Mouse (Mus musculus) urinary bladder, adult 18-20 months (tissue): ENCODE measurements at regions not wholly inside any gene's neighbourhood (a gene's known extent, or its start where the extent isn't known, plus 50 kb on each side); places are given as distances from the start of the nearest gene placed in this dataset.

Experiments used
- DNase-seq, 2 experiments: peaks; one replicate each; pipeline ENCODE4 v3.0.0; 2022; ENCODE audit warnings: low spot score in 2 of 2, mixed read lengths in 2 of 2

DNA sequence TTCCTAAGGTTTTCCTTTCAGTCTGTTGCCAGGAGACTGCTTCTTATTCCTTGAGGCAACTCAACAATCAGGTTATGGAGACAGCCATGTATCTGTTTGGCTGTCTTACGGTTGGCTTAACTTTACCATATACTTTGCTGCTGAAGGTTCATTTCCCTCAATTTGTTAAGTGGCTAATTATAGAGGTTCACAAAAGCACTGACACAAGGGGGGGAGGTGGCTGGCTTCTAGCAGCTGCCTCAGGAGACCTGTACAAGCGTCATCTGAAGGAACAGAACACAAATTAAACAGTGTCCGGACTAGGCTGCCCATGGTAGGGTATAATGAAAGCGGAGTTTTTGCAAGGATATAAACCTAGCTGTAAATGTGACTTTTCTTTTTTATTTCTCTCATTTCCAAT lies 305.0 kb upstream of the Rnf219 start:
- no peak for DNase-seq

DNA sequence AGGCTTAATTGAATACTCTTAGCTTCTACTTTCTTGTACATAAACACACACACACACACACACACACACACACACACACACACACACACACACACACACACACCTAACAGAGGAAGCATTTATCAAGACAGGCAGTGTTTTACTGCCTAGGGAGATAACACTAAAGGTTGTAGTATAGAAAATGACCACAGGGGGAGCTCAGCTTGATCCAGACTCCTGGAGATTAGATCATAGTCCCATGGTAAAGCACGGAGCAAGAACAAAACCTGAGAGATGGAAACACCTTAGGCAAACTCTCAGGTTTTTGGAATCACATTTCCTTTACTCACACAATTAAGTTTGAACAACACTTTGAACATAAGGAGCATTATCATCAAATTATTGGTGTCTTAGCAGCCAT lies 302.5 kb upstream of the Rnf219 start:
- DNase-seq, result no peak

DNA sequence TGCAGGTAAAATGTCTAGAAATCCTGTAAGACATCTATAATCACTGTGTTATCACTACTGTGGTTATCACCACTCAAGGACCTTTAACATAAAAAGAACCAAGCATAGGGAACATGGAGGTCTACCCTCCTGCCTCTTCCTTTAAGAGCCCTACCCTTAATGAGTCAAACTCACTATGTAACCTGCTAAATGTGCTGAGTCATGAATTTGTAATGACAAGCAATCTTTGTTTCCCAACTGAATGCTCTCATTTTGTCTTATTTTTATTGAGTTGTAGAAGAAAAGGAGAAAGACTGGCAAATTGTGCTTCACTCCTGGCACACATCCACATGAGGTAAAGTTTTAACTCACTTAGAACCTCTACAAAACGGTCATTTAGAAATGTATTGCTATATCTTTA lies 301.8 kb upstream of the Rnf219 start:
- DNase-seq, result no peak

DNA sequence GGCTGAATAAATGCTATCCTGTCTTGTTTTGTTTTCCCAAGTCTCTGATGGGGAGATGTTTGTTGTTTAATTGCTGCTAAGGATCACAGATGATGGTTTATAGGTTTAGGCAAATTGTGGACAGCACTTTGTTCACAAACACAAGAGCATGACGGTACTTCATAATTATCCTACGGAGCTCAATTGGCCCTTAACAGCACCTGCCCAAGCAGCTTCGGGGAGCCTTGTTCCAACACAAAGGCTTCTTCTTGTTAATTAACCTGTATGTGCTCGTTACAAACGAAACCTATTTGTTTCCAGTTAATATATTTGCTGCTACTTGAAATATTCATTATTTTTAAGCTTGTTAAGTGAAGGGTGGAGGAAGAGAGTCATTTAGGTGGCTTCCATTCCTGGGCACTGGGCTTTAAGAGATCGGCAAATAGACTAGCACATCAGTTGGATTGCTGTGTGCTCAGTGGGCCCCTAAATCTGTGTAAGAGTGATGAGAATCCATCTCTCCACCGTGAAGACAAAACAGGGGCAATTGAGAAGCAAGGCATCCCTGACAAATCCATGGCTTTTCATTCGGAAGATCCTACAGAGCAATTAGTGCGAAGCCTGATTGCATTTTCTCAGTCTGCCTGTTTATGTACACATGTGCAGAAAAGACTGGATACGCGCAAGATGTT lies 299.6 kb upstream of the Rnf219 start:
- no peak for DNase-seq

DNA sequence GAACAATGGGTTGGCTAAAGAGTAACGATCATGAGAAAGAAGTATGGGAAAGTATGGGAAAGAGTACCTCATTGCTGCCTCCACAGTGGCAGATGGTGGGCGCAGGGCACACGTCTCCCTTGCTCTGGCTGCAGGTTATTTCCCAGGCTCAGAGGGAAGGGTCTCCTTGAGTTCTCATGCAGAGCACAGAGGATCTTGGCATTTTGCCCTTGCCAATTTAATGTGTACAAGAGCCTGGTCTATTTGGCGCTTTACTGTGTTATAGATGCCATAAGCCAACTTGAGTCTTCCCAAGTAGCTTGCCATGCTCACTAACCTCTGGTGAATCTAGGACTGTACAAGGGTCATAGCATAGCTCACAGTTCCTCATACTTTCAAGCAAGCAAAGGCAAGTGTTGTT lies 296.7 kb upstream of the Rnf219 start:
- DNase-seq, result no peak

DNA sequence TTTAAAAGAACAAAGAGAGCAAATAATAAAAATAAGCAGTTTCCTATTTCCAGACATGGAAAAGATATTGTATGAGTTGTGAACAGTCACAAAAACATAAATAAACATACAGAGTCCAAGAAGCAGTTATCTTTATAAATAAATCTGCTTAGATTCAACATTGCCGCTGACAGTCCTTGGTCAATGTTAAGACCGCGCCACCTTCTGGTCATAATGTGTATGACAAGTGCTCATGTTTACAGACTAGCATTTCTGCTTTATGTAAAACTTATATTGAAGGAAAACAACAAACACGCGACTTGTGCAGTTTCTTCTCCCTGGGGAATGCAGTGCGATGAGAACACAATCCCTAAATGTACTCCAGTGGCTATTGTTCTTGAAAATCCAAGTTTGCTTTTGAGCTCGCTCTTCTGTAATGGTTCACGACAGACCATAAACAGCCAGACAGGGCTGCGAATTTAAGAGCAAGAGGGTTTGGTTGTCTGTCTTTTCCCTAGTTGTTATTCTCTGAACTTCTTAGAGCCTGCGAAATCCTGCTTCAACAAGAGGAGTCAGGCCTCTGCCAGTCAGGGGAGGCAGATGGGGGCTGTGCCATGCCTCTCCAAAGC lies 291.6 kb upstream of the Rnf219 start:
- peak; percentile 13 to 39 for DNase-seq

DNA sequence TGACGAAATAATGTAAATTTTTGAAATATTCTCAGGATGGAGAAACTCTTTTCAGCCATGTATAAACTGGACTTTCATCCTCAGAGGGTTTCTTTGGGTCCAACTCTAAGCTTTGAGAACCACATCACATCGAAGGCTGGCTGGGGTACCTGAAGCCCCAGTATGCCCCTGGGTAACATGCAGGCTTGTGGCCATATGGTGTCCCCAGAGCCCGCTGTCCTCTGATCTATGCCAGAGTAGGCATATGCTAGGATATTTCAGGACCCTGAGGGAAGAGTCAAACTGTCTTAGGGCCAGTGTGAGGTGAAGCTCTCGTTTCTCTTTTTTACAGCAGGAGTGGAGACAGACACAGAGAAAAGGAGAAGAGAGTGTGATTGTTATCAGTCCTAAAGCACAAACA lies 289.6 kb upstream of the Rnf219 start:
- DNase-seq, result no peak

DNA sequence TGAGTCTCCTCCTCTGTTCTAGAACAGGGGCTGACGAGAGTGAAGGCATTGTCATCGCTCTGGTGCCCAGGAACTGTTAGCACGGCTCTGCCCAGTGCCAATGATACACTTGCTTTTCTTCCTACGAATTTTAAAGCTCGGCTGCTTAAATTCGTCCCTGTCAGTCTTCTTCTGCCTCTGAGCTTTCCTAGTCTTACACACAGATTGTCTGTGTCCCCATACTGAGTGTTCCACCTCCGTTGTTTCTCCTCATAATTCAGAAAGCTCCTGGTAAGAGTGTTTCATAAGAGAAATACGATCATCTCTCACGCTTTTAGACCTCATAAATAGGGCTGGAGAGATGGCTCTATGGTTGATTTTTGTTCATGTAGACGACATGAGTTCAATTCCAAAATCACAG lies 282.9 kb upstream of the Rnf219 start:
- no peak for DNase-seq

DNA sequence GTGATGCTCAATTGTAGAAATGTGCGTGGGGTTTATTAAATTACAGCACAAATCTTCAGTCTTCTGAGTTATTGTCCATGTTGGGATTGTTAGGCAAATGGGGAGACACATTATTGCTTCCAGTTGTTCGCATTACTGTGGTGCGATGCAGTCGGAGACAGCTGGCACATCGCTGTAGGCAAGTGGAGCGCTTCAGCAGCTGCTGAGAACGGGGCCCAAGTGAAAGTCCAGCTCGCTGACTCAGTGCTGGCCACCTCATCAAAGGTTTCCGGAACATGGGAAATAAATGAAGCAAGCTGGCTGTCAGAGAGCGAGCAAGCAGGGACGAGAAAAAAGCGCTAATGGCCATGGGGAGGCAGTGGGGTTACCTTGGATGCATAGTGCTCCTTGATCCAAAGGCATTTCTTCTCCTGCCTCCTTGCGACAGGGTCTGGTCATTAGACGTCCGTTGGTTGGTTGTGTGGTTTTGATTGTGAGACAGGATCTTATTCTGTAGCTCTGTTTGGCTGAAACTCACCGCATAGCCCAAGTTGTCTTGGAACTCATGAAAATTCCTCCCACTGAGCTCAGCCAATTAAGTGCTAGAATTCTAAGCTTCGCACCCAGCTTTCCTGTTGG lies 274.0 kb upstream of the Rnf219 start:
- DNase-seq, result no peak

DNA sequence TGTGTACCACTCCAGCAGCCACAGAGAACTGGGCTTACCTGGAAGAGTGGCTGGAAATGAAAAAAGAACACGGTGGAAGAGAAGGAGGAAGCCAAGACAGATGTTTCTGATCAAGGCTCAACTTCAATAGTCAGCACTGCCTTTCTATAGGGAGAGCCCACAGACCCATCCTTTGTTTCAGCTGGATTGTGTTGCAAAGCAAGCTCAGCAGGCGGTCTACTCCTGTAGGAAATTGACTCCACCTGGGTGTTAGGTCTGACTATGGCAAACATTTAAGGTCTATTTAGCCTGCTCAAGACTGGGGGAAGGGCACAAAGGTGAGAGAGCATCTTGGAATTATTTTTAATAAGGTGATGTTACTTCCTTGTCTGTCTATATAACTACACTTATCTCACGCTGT lies 266.9 kb upstream of the Rnf219 start:
- no peak for DNase-seq

DNA sequence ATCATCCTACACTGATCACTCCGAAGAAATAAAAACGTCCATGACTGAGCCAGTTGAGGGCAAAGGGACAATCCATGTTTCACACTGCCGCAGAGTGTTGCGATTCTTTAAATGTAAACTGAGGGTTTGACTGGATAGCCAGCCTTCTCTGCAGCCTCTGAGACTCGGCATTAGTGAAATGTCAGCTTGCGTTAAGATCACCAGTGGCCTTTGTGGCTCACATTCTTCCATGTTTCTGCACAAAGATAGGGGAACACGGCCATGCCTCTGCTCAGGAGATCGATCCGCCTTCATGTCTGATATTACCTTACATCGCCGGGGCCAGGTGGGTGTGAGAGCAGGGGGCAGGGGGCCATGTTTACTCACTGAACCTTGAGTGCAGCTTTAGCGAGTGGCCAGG lies 262.6 kb upstream of the Rnf219 start:
- DNase-seq, result no peak

DNA sequence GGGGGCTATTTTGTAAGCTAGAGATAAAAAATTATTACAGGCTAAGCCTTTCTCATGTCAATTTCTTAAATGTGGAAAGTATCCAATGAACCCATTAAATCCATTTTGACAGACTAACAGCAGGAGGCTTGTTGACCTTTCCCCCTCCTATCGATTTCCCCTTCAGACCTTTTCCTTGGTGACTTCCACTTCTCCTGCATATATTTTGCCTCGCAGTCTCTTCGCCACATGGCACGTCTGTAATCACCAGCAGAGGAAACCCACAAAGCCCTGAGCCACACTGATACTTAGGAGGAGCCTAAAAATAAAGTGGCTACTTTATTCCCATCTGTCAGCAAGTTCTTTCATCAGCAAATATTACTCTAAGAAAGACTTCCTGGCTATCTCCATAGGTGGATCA lies 247.5 kb upstream of the Rnf219 start:
- DNase-seq, result no peak

DNA sequence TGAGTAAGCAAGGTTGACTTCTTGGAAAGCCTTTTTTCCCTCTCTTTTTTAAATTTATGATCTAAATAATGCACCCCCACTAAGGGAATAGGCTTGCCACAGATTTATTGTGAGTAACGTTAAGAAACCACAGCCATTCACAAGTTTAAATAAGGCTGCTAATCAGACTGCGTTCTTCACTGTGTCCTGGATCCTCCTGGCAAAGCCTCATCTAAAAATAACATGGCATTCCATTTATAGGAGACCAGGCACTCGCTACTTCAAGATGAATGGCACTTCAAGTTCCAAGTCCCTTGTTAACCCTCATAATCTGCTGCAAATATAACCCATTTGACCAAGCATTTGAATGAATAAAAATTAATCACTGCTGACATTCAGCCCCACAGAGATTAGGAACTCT lies 211.8 kb upstream of the Rnf219 start:
- no peak for DNase-seq

DNA sequence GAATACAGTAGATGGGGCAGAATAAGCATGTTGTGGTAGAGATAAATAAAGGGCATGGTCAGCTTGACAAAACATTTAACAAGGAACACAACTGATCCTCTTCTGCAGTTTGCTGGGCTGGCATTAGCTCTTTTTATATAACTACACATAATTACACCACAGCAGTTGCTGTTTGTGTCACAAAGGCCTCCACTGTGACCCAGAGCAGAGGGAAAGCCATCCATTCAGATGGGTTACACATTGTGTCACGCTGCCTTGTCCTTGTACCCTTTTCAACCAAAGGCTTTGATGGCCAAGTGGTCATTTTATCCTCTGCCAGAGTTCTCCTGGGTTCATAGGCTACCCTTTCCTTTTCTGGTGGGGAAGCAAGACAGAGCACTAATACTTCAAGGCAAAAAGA lies 209.6 kb upstream of the Rnf219 start:
- DNase-seq, result no peak

DNA sequence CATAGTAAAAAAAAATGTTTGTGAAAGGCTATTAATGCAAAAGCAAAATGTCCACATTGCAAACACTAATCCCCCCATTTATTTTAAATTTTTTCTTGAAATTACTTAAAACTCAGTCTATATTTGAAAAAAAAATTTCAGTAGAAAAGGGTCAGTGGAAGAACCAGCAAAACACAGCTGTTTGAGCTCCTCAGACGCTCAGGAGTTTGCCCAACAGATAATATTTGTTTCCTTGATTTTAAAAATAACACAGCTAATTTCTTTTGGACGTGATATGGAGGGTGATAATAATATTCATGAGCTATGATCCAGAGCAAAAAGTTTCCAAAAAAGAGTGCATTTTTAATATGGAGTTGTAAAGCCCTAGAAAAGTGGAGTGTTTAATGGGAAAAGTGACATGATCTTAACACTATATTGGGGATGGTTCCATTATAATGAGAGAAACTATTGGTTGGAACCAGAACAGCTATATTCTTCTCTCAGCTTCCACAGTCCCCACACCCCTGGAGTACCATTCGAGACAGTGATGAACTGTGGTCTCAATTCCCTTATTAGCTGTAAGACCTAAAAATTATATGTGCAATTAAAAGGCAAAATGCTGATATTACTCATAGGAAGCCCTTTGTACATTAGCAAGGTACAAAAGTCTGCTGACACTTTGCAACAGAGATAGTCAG lies 209.0 kb upstream of the Rnf219 start:
- no peak for DNase-seq

DNA sequence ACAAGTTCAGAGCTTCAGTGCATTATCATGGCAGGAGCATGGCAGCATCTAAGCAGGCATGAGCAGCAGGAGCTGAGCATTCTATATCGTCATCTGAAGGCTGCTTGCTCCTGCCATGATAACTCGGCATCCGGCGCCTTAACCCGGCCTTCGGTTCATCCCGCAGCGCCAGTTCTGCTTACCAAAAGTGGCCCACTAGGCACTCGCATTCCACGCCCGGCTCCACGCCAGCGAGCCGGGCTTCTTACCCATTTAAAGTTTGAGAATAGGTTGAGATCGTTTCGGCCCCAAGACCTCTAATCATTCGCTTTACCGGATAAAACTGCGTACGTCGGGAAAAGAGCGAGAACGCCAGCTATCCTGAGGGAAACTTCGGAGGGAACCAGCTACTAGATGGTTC lies 193.2 kb upstream of the Rnf219 start:
- DNase-seq, result peak; percentile 79 to 98

DNA sequence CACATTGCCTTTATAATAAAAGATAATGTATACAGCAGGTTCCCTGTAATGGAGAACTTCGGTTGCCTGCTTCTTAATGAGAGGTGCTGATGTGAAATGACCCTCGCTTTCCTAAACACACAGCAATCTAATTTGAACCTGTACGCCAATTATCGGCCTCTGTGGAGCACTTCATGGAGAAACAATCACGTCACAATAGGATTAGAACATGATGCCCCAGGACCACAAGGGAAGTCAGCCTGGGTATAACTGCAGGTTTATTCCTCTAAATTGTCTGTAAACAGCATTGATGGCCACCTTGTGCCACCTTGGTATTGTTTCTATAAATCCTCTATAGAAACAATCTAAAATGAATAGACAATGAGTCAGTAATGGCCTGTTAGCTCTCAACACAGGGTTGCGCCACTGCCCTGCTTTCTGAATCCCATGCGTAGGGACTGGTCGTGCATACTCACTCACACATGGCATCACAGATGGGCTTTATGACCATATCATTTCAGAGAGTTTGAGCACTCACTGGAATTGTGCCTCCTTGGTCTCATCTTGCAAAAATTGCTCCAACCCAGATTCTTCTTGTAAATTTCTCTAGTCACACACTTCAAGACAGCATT lies 179.9 kb upstream of the Rnf219 start:
- no peak for DNase-seq

DNA sequence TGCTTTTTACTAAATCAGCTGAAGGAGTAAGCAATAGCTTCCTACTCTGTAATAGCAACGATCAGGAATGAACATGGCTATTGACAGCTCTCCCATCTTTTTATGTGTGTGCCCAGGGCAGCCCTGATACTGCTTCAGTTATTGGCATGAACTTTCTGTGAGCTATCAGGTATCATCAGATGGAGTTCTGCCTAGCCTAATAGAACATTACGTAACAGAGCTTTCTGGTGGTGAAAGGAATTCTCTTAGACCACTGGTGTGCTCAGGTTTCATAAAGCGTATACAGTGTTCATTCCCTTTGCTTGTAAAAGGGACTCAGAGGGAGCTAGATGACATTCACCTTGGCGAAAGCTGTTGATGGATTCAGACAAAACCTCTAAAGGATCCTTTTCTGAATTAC lies 176.5 kb upstream of the Rnf219 start:
- DNase-seq, result no peak

DNA sequence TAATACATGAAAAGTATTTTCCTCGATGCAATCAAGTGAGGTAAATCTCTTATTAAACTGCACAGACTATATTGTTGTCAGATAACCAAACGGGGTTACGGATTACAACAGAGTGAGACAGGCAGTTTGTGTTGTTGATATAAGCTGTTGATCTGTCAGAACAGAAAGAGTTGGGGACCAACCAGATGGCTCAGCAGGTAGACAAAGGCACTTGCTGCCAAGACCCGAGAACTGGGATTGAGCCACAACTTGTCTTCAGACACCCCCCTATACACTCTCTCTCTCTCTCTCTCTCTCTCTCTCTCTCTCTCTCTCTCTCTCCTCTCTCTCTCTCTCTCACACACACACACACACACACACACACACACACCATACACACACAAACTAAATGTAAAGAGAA lies 172.7 kb upstream of the Rnf219 start:
- no peak for DNase-seq

DNA sequence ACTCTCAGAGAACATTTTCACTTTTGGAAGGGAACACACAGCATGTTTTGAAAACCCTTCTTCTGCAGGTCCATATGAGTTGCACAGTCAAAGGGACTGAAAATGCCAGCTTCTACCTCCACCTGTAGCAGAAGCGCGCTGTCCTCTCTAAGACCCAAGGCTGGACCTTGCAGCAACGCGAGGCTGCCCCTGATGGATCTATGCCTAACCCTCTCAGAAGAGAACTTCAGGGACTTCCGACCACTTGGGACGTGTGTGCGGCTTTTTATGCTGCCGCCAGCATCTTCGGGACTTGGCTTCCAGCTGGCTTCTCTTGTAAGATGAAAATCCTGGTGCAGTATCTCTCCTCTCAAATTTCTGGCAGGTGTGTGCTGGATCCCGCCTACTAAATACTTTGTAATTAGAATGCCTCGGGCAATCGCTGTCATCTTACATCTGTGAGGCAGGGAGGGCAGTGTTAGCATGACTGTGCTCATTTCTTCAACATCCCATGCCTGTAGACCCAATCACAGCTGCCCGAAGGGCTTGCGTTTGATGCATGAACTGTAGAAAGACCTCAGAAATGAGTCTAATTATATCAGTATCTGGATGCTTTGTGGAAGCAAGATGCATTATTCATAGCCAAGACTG lies 171.8 kb upstream of the Rnf219 start:
- no peak for DNase-seq

DNA sequence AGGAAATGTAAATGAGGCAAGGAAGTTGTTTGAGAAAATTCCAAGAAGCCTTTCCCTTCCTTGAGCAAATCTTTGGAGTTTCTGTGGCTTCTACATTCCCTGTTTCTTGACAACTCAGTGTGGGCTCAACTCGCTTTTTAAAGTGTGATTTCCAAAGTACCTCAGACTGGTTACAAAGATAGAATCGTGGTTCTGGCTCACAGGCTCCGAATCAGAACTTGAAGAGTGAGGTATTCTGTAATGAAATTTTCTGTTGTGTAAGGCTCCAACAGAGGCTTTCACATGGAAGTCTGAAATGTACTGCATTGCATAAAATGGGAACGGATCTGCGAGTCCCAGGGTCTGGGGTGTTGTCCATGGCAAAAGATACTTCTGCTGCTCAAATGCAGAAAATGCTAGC lies 170.2 kb upstream of the Rnf219 start:
- no peak for DNase-seq

DNA sequence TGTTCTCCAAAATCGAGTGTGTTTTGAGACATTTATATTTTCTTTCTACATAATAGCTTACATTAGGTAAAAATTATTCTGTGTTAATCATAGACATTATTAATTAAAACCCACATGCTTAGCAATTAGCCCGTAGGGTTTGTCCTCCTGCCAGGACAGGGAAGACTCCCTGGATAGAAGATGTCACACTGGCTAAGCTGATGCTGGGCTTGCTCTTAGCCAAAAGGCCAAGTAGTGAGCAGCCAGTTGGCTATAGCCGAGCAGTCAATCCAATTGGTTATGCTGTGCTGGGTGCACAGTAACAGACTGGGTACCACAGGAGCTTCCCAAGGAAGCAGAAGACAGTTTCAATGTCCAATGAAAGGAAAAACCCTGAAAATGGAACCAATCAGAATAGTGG lies 166.0 kb upstream of the Rnf219 start:
- DNase-seq, result no peak
